Mouse (Mus musculus): ENCODE measurements at regions not wholly inside any gene's neighbourhood (a gene's known extent, or its start where the extent isn't known, plus 50 kb on each side); places are given as distances from the start of the nearest gene placed in this dataset.
A peak's percentile ranks its signal among the peaks of the same experiment; 100 is the strongest.

DNA sequence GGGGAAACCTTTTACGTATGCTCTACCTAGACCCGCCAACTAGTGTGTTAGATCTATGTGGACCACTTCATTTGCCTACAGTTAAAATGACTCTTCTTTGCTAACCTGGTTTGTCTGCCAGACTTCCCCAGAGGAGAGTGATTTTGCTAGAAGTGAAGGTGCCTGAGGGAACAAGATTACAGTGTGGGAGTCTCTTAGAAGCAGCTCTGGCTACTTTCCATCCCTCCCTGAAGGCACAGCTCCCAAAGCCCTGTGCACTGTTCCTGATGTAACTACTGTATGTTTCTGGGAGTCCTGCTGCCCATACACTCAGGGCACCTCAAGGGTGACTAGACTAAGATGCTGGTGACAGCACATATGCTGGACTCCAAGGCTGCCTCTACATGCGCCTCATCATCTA lies 144.5 kb upstream of the Tnp1 start:
- H3K4me3 ChIP-seq, result no peak overlapping the region
- H3K27me3 ChIP-seq, result no peaks in the 10 kb centered on the region
- H3K27ac ChIP-seq, result no peak overlapping the region
- H3K36me3 ChIP-seq, result no peaks in the 10 kb centered on the region
- no peaks in the 10 kb centered on the region for H3K9me3 ChIP-seq
- no peak overlapping the region for H3K9ac ChIP-seq
- no peak overlapping the region for H3K4me2 ChIP-seq
- no peaks in the 10 kb centered on the region for H3K4me1 ChIP-seq
- no peak for ATAC-seq (ENCODE audit: insufficient number of reproducible peaks, low FRiP score, low TSS enrichment, low read depth)
- WGBS, result 92% methylated on average over 3 of the region's 3 CpGs

DNA sequence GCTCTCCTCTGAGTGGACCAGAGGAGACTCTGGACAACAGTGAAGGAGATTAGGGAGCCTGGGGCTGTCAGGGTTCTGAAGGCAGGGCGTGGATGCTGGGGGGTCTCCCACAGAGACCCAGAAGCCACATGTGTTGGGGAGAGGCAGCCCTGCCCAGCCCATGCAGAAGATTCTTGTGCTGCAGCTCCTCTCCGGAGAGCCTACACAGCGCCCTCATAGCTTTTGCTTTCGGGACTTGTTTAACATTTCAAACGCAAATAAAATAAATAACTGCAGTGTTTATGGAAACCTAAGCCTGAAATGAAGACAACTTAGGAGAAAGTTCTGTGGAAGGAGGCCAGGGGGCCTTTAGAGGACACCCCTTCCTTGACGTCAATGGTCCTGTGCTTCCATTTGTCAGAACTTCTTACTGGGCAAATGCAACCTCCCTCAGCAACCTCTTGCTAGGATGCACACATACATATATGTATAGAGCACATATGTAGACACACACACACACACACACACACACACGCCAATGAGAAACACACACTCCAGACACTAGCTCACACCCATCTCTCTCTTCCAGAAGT lies 143.8 kb upstream of the Tnp1 start:
- Histone ChIP-seq H3K9ac (no peak overlapping the region), H3K36me3 (no peaks in the 10 kb centered on the region), H3K27ac (no peak overlapping the region), H3K4me3 (no peak overlapping the region), H3K4me2 (no peak overlapping the region), H3K9me3 (no peaks in the 10 kb centered on the region), H3K4me1 (no peaks in the 10 kb centered on the region), H3K27me3 (no peaks in the 10 kb centered on the region)
- ATAC-seq (ENCODE audit: insufficient number of reproducible peaks, low FRiP score, low TSS enrichment, low read depth), result no peak
- WGBS, result 78% methylated on average over 7 of the region's 7 CpGs

DNA sequence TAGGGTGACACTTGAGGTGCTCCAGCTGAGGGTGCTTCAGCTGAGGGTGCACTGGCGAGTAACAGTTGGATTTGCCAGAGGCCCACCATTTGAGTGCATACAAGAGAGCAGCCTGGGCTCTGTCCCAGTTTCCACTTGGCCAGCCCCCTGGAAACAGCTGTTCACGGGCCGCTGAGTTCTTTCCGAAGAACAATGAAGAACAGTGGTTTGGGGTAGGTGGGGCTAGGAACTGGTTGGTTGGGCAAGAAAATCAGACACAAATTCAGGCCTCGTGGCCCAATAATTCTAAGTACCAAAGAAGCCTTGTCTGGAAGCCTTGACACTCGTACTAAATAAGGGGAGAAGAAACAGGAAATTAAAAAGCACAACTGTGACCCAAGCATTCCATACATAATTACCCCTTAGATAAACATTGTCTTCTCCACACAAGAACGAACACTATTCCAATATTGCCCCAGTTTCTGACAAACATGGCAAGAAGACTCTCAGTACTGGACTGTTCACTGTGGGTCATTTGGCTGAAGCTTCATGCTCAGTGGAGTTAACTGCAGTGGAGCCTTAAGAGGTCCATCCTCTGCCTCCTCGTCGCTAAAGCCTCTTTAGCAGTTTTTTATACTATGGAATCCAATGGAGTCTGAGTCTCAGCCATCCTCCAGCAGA lies 137.9 kb upstream of the Tnp1 start:
- 56% methylated on average over 9 of the region's 9 CpGs for WGBS
- Histone ChIP-seq H3K9me3 (no peaks in the 10 kb centered on the region), H3K27ac (peak overlapping the region; percentile 47; the same call in 1 of the 2 replicates), H3K27me3 (no peaks in the 10 kb centered on the region), H3K9ac (no peak overlapping the region), H3K4me2 (no peak overlapping the region), H3K4me1 (peaks cover 8% of the 10 kb centered on the region; the same call in 1 of the 2 replicates), H3K4me3 (no peak overlapping the region), H3K36me3 (no peaks in the 10 kb centered on the region)
- ATAC-seq (ENCODE audit: insufficient number of reproducible peaks, low FRiP score, low TSS enrichment, low read depth), result no peak

DNA sequence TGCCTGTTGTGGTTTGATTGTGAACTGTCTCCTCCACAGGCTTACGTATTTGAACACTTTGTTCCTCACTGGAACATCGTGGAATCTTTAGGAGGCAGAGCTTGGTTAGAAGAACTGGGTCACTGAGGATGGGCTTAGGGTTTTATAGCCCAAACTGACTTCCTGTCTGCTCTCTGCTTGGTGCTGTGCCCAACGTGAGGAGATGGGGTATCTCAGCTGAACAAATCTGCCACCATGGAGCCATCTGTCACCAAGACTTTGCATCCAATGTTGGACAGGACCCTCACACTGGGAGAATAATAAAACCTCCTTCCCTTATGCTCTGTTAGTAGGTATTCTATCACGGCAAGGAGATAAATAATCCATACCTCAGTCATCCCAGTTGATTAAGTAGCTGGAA lies 134.2 kb upstream of the Tnp1 start:
- H3K4me2 ChIP-seq, result no peak overlapping the region
- no peaks in the 10 kb centered on the region for H3K27me3 ChIP-seq
- 84% methylated on average over 4 of the region's 4 CpGs for WGBS
- no peak for ATAC-seq (ENCODE audit: insufficient number of reproducible peaks, low FRiP score, low TSS enrichment, low read depth)
- H3K9ac ChIP-seq, result no peak overlapping the region
- H3K36me3 ChIP-seq, result no peaks in the 10 kb centered on the region
- H3K4me1 ChIP-seq, result peaks cover 8% of the 10 kb centered on the region; the same call in 1 of the 2 replicates
- no peak overlapping the region for H3K27ac ChIP-seq
- no peaks in the 10 kb centered on the region for H3K9me3 ChIP-seq
- H3K4me3 ChIP-seq, result no peak overlapping the region

DNA sequence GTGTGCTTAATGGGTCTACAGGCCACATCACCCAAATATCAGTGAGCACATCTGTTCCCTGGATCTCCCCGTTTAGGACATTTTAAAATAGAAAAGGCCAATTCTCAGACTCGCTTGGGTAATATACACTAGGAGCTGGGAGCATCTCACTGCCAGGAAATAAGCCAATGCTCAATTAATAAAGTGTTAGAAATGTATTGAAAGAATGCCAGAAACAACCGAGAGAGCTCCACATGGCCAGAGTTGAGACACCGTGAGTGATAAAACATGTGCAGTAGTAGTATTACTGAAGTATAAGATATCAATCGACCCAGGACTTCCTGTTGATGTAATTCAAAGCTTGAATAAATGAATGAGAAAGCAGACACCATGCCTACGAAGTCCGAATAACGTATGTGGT lies 127.1 kb upstream of the Tnp1 start:
- no peak for ATAC-seq (ENCODE audit: insufficient number of reproducible peaks, low FRiP score, low TSS enrichment, low read depth)
- H3K9ac ChIP-seq, result no peak overlapping the region
- no peaks in the 10 kb centered on the region for H3K36me3 ChIP-seq
- 62% methylated on average over 8 of the region's 8 CpGs for WGBS
- no peaks in the 10 kb centered on the region for H3K27me3 ChIP-seq
- H3K4me3 ChIP-seq, result no peak overlapping the region
- H3K27ac ChIP-seq, result no peak overlapping the region
- no peak overlapping the region for H3K4me2 ChIP-seq
- H3K9me3 ChIP-seq, result no peaks in the 10 kb centered on the region
- H3K4me1 ChIP-seq, result peaks cover 4% of the 10 kb centered on the region; the same call in 1 of the 2 replicates

DNA sequence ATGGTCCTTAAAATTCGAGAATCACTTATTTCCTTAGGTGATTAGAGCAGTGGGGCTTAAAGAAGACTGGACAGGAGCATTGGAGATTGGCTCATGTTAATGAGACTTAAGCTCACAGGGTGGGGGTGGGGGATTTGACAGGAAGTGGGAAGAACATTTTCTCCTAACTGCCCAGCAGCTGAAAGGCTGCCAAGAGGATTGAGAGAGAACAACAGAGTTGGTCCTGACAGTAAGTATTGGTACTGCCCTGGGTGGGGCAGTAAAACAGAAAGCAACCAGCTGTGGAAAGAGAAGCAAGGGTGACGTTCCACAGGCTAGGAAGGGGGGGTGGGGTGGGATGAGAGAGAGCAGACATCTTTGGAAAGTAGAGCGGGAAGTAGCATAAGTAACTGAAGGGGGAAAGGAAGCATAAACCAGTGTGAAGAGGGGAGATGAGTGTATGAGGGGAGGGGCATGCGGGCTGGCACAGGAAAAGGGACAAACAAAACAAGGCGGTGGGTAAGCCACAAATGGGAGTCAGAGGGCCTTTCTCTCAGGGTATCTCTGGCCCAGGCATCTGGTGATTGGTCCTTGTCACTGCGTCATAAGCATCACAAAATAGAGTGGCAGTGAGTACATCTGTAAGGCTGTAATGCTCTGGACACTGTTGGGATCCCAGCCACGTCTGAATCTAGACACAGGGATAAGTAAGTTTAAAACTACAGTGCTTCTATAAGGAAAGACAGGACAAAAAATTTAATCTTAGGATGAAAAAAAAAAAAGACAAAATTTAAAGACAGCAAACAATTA lies 125.0 kb upstream of the Tnp1 start:
- Histone ChIP-seq H3K27me3 (no peaks in the 10 kb centered on the region), H3K36me3 (no peaks in the 10 kb centered on the region), H3K27ac (no peak overlapping the region), H3K4me1 (peaks cover 4% of the 10 kb centered on the region; the same call in 1 of the 2 replicates), H3K4me2 (no peak overlapping the region), H3K4me3 (no peak overlapping the region), H3K9me3 (no peaks in the 10 kb centered on the region), H3K9ac (no peak overlapping the region)
- no peak for ATAC-seq (ENCODE audit: insufficient number of reproducible peaks, low FRiP score, low TSS enrichment, low read depth)
- WGBS, result 61% methylated on average over 7 of the region's 7 CpGs

DNA sequence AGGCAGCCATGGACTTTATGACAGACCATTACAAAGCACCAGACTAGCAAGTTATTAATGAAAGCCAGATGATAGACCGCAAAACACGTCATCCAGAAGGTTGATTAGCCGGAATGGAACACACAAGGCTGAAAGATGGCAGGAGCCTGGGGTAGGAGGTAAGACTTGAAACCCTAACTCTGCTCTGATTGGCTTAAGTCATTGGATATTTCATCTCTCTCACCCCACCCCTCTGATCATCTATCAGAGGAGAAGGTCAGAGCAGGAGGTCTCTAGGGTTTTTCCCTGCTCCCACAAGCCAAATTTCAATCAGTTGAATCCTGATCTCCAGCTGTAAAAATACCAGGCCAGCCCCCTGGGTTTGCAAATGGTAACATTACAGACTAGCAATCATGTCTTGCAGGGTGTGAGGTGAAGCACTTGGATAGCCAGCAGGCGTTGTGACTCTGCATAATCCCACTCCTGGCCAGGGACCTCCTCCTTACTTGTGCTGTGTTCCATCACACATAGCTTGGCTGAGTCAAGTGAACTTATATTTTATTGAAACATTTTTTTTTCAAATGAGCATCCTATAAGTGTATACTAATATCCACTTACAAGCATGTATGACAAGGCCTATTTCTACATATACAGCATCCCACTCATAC lies 114.6 kb upstream of the Tnp1 start:
- Histone ChIP-seq H3K9me3 (no peaks in the 10 kb centered on the region), H3K4me2 (no peak overlapping the region), H3K9ac (no peak overlapping the region), H3K27me3 (no peaks in the 10 kb centered on the region), H3K27ac (no peak overlapping the region), H3K4me3 (no peak overlapping the region), H3K36me3 (no peaks in the 10 kb centered on the region), H3K4me1 (peaks cover 7% of the 10 kb centered on the region)
- WGBS, result 41% methylated on average over 4 of the region's 4 CpGs
- ATAC-seq (ENCODE audit: insufficient number of reproducible peaks, low FRiP score, low TSS enrichment, low read depth), result peak; percentile 61; the same call in 1 of the 2 replicates

DNA sequence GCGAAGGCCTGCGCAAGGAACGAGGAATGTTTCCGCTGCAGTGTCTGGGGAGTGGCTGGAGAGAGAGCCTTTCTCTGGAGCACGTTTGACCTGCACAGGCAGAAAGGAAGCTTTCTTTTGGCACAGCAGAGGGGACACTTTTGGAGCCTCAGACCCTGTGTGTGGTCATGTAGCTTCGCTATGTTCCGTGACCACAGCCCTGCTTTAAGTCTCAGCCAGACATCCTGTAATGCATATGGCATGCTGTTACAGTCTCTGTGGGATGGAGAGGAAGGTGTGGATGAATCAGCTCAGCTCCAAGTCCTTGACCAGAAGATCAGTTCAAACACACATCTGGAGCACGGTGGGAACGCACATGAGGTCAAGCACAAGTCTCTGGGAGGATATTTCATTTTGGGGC lies 107.3 kb upstream of the Tnp1 start:
- H3K36me3 ChIP-seq, result no peaks in the 10 kb centered on the region
- H3K9me3 ChIP-seq, result no peaks in the 10 kb centered on the region
- no peak overlapping the region for H3K27ac ChIP-seq
- H3K4me1 ChIP-seq, result peaks cover 13% of the 10 kb centered on the region
- 0 out of 2 replicates have a peak, but pooled peaks have one; percentile 52 for ATAC-seq (ENCODE audit: insufficient number of reproducible peaks, low FRiP score, low TSS enrichment, low read depth)
- 60% methylated on average over 9 of the region's 9 CpGs for WGBS
- no peak overlapping the region for H3K9ac ChIP-seq
- no peaks in the 10 kb centered on the region for H3K27me3 ChIP-seq
- no peak overlapping the region for H3K4me2 ChIP-seq
- H3K4me3 ChIP-seq, result no peak overlapping the region

DNA sequence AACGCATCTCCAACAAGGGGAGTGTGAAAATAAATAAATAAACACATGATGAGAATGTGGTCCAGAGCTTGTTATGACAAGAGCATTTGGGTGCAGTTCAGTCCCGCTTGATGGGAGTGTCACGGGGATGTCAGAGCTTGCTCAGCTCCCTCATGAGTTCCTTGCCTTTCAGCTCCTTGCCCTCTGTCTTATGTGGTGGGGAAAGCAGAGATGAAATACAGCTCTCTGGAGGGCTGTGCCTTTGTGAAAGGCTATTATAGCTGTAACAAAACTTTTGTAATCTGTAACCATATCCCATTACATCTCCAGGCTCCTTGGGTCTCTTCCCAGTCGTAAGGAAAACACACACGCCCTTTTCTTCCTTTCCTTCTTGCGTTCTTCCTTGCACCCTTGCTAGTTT lies 103.0 kb upstream of the Tnp1 start:
- no peaks in the 10 kb centered on the region for H3K27me3 ChIP-seq
- no peak for ATAC-seq (ENCODE audit: insufficient number of reproducible peaks, low FRiP score, low TSS enrichment, low read depth)
- 54% methylated on average over 6 of the region's 6 CpGs for WGBS
- H3K27ac ChIP-seq, result no peak overlapping the region; the same call in 1 of the 2 replicates
- no peaks in the 10 kb centered on the region for H3K9me3 ChIP-seq
- H3K4me3 ChIP-seq, result no peak overlapping the region
- no peak overlapping the region for H3K9ac ChIP-seq
- H3K4me2 ChIP-seq, result no peak overlapping the region
- no peaks in the 10 kb centered on the region for H3K36me3 ChIP-seq
- H3K4me1 ChIP-seq, result peaks cover 10% of the 10 kb centered on the region

DNA sequence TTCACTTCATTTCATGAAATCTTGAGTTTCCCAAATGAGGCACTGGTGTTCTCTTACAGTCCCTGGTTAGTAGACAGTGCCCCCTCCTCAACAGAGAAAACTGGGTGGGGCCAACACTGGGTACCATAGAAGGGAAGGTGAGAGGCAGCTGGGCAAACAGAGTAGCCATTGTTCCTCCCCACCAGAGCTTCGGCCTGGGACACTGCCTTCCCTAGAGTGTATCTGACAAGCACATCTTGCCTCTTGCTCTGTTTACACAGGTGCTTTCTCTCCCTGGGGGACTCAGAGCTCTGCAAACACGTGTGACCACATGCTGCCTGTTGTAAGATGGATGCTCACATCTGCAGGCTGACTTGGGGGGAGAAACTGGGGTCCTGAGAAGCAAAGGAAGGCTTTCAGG lies 100.8 kb upstream of the Tnp1 start:
- Histone ChIP-seq H3K4me2 (no peak overlapping the region), H3K9me3 (no peaks in the 10 kb centered on the region), H3K36me3 (no peaks in the 10 kb centered on the region), H3K4me3 (no peak overlapping the region), H3K27me3 (no peaks in the 10 kb centered on the region), H3K27ac (no peak overlapping the region), H3K4me1 (peaks cover 16% of the 10 kb centered on the region), H3K9ac (no peak overlapping the region)
- WGBS, result 28% methylated on average over 2 of the region's 2 CpGs
- no peak for ATAC-seq (ENCODE audit: insufficient number of reproducible peaks, low FRiP score, low TSS enrichment, low read depth)

DNA sequence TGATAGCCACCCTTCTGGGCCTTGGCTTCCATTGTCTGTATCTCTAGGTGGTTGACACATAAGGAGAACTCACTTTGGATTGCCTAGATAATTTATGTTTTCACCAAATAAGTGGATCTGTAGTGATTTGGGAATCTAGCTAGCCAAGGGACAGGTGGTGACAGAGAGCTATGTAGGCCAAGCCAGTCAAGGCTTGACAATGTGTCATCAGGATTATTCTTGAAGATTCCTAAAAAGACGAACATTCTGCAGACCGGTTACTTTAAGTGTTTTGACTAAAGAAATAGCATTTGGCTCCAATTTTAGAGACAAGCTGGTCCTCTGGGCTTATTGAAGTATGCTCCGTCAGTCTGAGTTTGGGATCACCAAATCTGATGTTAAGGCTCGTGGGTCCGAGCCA lies 100.1 kb upstream of the Tnp1 start:
- Histone ChIP-seq H3K9ac (no peak overlapping the region), H3K9me3 (no peaks in the 10 kb centered on the region), H3K4me2 (no peak overlapping the region), H3K27ac (no peak overlapping the region), H3K27me3 (no peaks in the 10 kb centered on the region), H3K36me3 (no peaks in the 10 kb centered on the region), H3K4me1 (peaks cover 16% of the 10 kb centered on the region), H3K4me3 (no peak overlapping the region)
- ATAC-seq (ENCODE audit: insufficient number of reproducible peaks, low FRiP score, low TSS enrichment, low read depth), result no peak
- 85% methylated on average over 5 of the region's 5 CpGs for WGBS

DNA sequence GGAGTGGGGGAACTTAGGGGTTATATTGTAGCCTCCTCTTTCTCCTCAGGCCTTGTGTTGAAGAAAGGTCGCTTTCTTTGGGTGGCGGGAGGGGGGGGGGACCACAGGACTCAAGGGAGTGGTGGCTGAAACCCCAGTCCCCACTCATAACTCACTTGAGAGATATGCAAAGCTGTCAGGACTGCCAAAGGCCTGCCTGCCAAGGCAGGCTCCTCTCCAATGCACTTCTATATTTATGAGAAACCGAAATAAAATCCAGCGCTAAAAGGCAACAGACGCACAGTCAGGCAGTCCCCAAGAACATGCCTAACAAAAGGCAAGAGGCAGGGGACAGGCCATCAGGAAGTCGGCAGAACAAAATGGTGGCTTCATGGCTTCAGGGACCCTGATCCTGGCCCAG lies 97.4 kb upstream of the Tnp1 start:
- Histone ChIP-seq H3K27ac (no peak overlapping the region), H3K9ac (no peak overlapping the region), H3K9me3 (no peaks in the 10 kb centered on the region), H3K27me3 (no peaks in the 10 kb centered on the region), H3K4me2 (no peak overlapping the region), H3K36me3 (no peaks in the 10 kb centered on the region), H3K4me1 (peaks cover 13% of the 10 kb centered on the region), H3K4me3 (no peak overlapping the region)
- WGBS, result 71% methylated on average over 6 of the region's 6 CpGs
- ATAC-seq (ENCODE audit: insufficient number of reproducible peaks, low FRiP score, low TSS enrichment, low read depth), result no peak
